Mouse (Mus musculus): ENCODE results near the gene Dpm3. TPM values are rescaled to one million over a fixed set of nuclear protein-coding genes. Genes with fewer than 3 reads are reported as not detected.

Gene Dpm3
- total and polyA plus RNA-seq, 3 experiments = 237 to 271 TPM; not detected in 1

- H3K27ac ChIP-seq (ENCODE audit: control insufficient read depth, low read depth, low read length) = no peak overlapping the region
- DNase-seq (ENCODE audit: low read depth, low spot score) = no peak
- H3K36me3 ChIP-seq (ENCODE audit: control insufficient read depth in 1 of 2, insufficient read depth in 2 of 2, low read length in 2 of 2) = no peaks in the 10 kb centered on the region
- H3K79me2 ChIP-seq (ENCODE audit: control insufficient read depth, insufficient read depth, low read length, poor library complexity) = no peaks in the 10 kb centered on the region
- no peaks in the 10 kb centered on the region for H3K9me3 ChIP-seq (replicated peaks; ENCODE audit: insufficient read depth, low read length)
- H3K27me3 ChIP-seq (ENCODE audit: control insufficient read depth in 1 of 2, insufficient read depth in 2 of 2, low read length in 2 of 2) = peaks cover 29 to 38% of the 10 kb centered on the region in 2 experiments
- no peak overlapping the region for H3K9ac ChIP-seq (ENCODE audit: control insufficient read depth, low read depth, low read length, poor library complexity, severe bottlenecking)
- TF ChIP-seq POLR2AphosphoS5 (IDR thresholded peaks at IDR 0.05; ENCODE audit: borderline replicate concordance, low read depth, low read length) (no peak), MEF2A (IDR thresholded peaks at IDR 0.05; ENCODE audit: extremely low read depth, insufficient replicate concordance, low read depth, low read length, poor library complexity, severe bottlenecking) (no peak), CHD1 (IDR thresholded peaks at IDR 0.05; ENCODE audit: low read depth, low read length) (no peak), BHLHE40 (IDR thresholded peaks at IDR 0.05; ENCODE audit: borderline replicate concordance, low read depth, low read length) (no peak), MAZ (IDR thresholded peaks at IDR 0.05; ENCODE audit: low read depth, low read length) (no peak), GATA1 (IDR thresholded peaks at IDR 0.05; ENCODE audit: low read depth, low read length) (no peak), MYC (IDR thresholded peaks at IDR 0.05; ENCODE audit: low read depth, low read length) (no peak)
- no peaks in the 10 kb centered on the region for H3K4me1 ChIP-seq (ENCODE audit: control insufficient read depth in 1 of 2, insufficient read depth in 2 of 2, low read length in 2 of 2)
- no peak overlapping the region for H3K4me3 ChIP-seq (ENCODE audit: control insufficient read depth in 1 of 2, insufficient read depth in 1 of 2, low read depth in 2 of 2, low read length in 2 of 2)
Measured at GRCm38 (mm10) chr3:89278107-89278506, 18.9 kb downstream of the Dpm3 start.

- H3K36me3 ChIP-seq (ENCODE audit: control insufficient read depth in 1 of 2, insufficient read depth in 2 of 2, low read length in 2 of 2) = no peaks in the 10 kb centered on the region
- H3K9ac ChIP-seq (ENCODE audit: control insufficient read depth, low read depth, low read length, poor library complexity, severe bottlenecking) = no peak overlapping the region
- H3K9me3 ChIP-seq (replicated peaks; ENCODE audit: insufficient read depth, low read length) = no peaks in the 10 kb centered on the region
- no peaks in the 10 kb centered on the region for H3K79me2 ChIP-seq (ENCODE audit: control insufficient read depth, insufficient read depth, low read length, poor library complexity)
- DNase-seq (ENCODE audit: low read depth, low spot score) = no peak
- peaks cover 29 to 40% of the 10 kb centered on the region in 2 experiments for H3K27me3 ChIP-seq (ENCODE audit: control insufficient read depth in 1 of 2, insufficient read depth in 2 of 2, low read length in 2 of 2)
- H3K4me1 ChIP-seq (ENCODE audit: control insufficient read depth in 1 of 2, insufficient read depth in 2 of 2, low read length in 2 of 2) = no peaks in the 10 kb centered on the region
- no peak for TF ChIP-seq ZNF384 (IDR thresholded peaks at IDR 0.05; ENCODE audit: low read depth, low read length)
- no peak for TF ChIP-seq RCOR1 (IDR thresholded peaks at IDR 0.05; ENCODE audit: low read depth, low read length)
- no peak for TF ChIP-seq POLR2AphosphoS5 (IDR thresholded peaks at IDR 0.05; ENCODE audit: borderline replicate concordance, low read depth, low read length)
- TF ChIP-seq MAFK (IDR thresholded peaks at IDR 0.05; ENCODE audit: borderline replicate concordance, low read depth, low read length) = no peak
- no peak for TF ChIP-seq MAX (IDR thresholded peaks at IDR 0.05; ENCODE audit: low read length)
- no peak for TF ChIP-seq MAZ (IDR thresholded peaks at IDR 0.05; ENCODE audit: low read depth, low read length)
- no peak overlapping the region for H3K27ac ChIP-seq (ENCODE audit: control insufficient read depth, low read depth, low read length)
- H3K4me3 ChIP-seq (ENCODE audit: control insufficient read depth in 1 of 2, insufficient read depth in 1 of 2, low read depth in 2 of 2, low read length in 2 of 2) = no peak overlapping the region
Measured at GRCm38 (mm10) chr3:89278643-89279042, 19.5 kb downstream of the Dpm3 start.

- Histone ChIP-seq H3K9ac (ENCODE audit: control insufficient read depth, low read depth, low read length, poor library complexity, severe bottlenecking) (no peak overlapping the region; the same call in 1 of the 2 replicates), H3K27ac (ENCODE audit: control insufficient read depth, low read depth, low read length) (no peak overlapping the region), H3K79me2 (ENCODE audit: control insufficient read depth, insufficient read depth, low read length, poor library complexity) (no peaks in the 10 kb centered on the region), H3K27me3 (ENCODE audit: control insufficient read depth in 1 of 2, insufficient read depth in 2 of 2, low read length in 2 of 2) (peaks cover 29 to 42% of the 10 kb centered on the region in 2 experiments), H3K9me3 (replicated peaks; ENCODE audit: insufficient read depth, low read length) (no peaks in the 10 kb centered on the region), H3K4me3 (ENCODE audit: control insufficient read depth in 1 of 2, insufficient read depth in 1 of 2, low read depth in 2 of 2, low read length in 2 of 2) (peak overlapping the region; percentile 24 to 41; a peak in 3 of 4 replicates), H3K4me1 (ENCODE audit: control insufficient read depth in 1 of 2, insufficient read depth in 2 of 2, low read length in 2 of 2) (no peaks in the 10 kb centered on the region), H3K36me3 (ENCODE audit: control insufficient read depth in 1 of 2, insufficient read depth in 2 of 2, low read length in 2 of 2) (no peaks in the 10 kb centered on the region)
- peak; percentile 62 for DNase-seq (ENCODE audit: low read depth, low spot score)
- TF ChIP-seq MYB (IDR thresholded peaks at IDR 0.05; ENCODE audit: low read depth, low read length) (no peak), KAT2A (conservative IDR thresholded peaks at IDR 0.05; ENCODE audit: low read depth, low read length) (no peak), ETS1 (IDR thresholded peaks at IDR 0.05; ENCODE audit: low read depth, low read length) (no peak), ZMIZ1 (IDR thresholded peaks at IDR 0.05; ENCODE audit: low read depth, low read length) (no peak)
Measured at GRCm38 (mm10) chr3:89279153-89279890, 20.2 kb downstream of the Dpm3 start.

All from MEL (cell line).